Mouse (Mus musculus): ENCODE measurements at regions not wholly inside any gene's neighbourhood (a gene's known extent, or its start where the extent isn't known, plus 50 kb on each side); places are given as distances from the start of the nearest gene placed in this dataset.

GRCm38 (mm10) chr2:124918986-124919761 is 148.8 kb upstream of the Slc24a5 start:
- no peak overlapping the region for H3K4me2 ChIP-seq (replicated peaks; ENCODE audit: low read depth, low read length)
- H3K36me3 ChIP-seq (ENCODE audit: control insufficient read depth, insufficient read depth, low read length): no peaks in the 10 kb centered on the region
- ATAC-seq (ENCODE audit: low FRiP score): no peak
- DNase-seq (ENCODE audit: low spot score): no peak
- no peaks in the 10 kb centered on the region for H3K9me3 ChIP-seq (ENCODE audit: control insufficient read depth, low read length)
- no peaks in the 10 kb centered on the region; the same call in 1 of the 2 replicates for H3K4me1 ChIP-seq (replicated peaks; ENCODE audit: control insufficient read depth, insufficient read depth, low read length)
- no peak overlapping the region for H3K4me3 ChIP-seq (ENCODE audit: low read depth, low read length)
- no peaks in the 10 kb centered on the region for H3K27me3 ChIP-seq (ENCODE audit: control insufficient read depth, insufficient read depth, low read length)
- H3K27ac ChIP-seq (ENCODE audit: low read depth, low read length): no peak overlapping the region
- WGBS: 68% methylated on average over 7 of the region's 7 CpGs
- no peak overlapping the region for H3K9ac ChIP-seq (ENCODE audit: low read depth, low read length)

DNA sequence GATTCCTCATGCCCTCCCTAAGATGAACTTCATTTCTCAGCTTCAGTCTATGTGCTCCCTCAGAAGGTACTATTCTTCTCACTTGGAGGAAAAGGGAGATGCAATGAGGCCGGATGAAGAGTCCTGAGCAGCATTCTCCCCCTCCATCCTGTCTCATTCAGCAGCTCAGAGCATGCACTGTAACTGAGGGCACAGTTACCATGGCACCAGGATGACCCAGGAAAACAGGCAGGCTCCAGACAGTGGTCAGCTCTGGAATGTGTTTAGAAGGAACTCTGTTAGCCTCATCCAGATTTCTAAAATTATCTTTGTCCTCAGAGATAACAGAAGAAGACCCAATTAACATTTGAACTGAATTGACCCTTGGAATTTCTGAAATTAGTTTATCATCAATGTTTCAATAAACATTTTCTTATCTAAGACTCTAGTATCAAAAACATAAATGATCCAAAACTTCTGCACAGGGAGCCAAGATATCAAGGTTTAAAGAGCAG is 148.1 kb upstream of the Slc24a5 start:
- ATAC-seq (ENCODE audit: low FRiP score): no peak
- Histone ChIP-seq H3K4me3 (ENCODE audit: low read depth, low read length) (no peak overlapping the region), H3K4me2 (replicated peaks; ENCODE audit: low read depth, low read length) (no peak overlapping the region), H3K9ac (ENCODE audit: low read depth, low read length) (no peak overlapping the region), H3K36me3 (ENCODE audit: control insufficient read depth, insufficient read depth, low read length) (no peaks in the 10 kb centered on the region), H3K27me3 (ENCODE audit: control insufficient read depth, insufficient read depth, low read length) (no peaks in the 10 kb centered on the region), H3K4me1 (replicated peaks; ENCODE audit: control insufficient read depth, insufficient read depth, low read length) (no peaks in the 10 kb centered on the region; the same call in 1 of the 2 replicates), H3K27ac (ENCODE audit: low read depth, low read length) (no peak overlapping the region), H3K9me3 (ENCODE audit: control insufficient read depth, low read length) (no peaks in the 10 kb centered on the region)
- DNase-seq (ENCODE audit: low spot score): no peak
- WGBS: 62% methylated on average over 1 of the region's 1 CpGs

DNA sequence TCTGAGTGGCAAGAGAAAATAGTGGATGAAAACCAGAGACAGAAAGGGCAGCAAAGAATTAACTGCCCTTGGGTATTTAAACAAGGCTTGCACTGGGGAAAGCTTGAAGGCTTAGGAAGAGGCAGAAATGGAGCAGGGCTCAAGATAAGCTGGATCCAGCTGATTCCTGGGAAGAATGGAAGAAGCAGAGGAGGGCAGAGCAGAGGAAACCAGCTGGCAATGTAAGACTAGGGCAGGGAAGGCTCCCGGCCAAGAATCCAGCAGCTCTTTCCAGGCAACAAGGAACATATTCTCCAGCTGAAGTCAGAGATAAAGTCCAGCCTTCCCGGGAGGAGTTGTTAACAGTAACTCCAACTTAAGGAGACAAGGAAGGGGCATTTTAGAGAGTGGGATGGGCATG is 147.7 kb upstream of the Slc24a5 start:
- Histone ChIP-seq H3K27me3 (ENCODE audit: control insufficient read depth, insufficient read depth, low read length) (no peaks in the 10 kb centered on the region), H3K36me3 (ENCODE audit: control insufficient read depth, insufficient read depth, low read length) (no peaks in the 10 kb centered on the region), H3K27ac (ENCODE audit: low read depth, low read length) (no peak overlapping the region), H3K4me2 (replicated peaks; ENCODE audit: low read depth, low read length) (no peak overlapping the region), H3K4me1 (replicated peaks; ENCODE audit: control insufficient read depth, insufficient read depth, low read length) (no peaks in the 10 kb centered on the region; the same call in 1 of the 2 replicates), H3K4me3 (ENCODE audit: low read depth, low read length) (no peak overlapping the region), H3K9ac (ENCODE audit: low read depth, low read length) (no peak overlapping the region), H3K9me3 (ENCODE audit: control insufficient read depth, low read length) (no peaks in the 10 kb centered on the region)
- DNase-seq (ENCODE audit: low spot score) (no peak), ATAC-seq (ENCODE audit: low FRiP score) (no peak)
- 82% methylated on average over 2 of the region's 2 CpGs for WGBS

GRCm38 (mm10) chr2:124927882-124928758 is 139.8 kb upstream of the Slc24a5 start:
- Histone ChIP-seq H3K27ac (ENCODE audit: low read depth, low read length) (no peak overlapping the region), H3K4me1 (replicated peaks; ENCODE audit: control insufficient read depth, insufficient read depth, low read length) (no peaks in the 10 kb centered on the region; the same call in 1 of the 2 replicates), H3K4me2 (replicated peaks; ENCODE audit: low read depth, low read length) (no peak overlapping the region), H3K4me3 (ENCODE audit: low read depth, low read length) (no peak overlapping the region), H3K9ac (ENCODE audit: low read depth, low read length) (no peak overlapping the region), H3K27me3 (ENCODE audit: control insufficient read depth, insufficient read depth, low read length) (no peaks in the 10 kb centered on the region), H3K36me3 (ENCODE audit: control insufficient read depth, insufficient read depth, low read length) (no peaks in the 10 kb centered on the region), H3K9me3 (ENCODE audit: control insufficient read depth, low read length) (no peaks in the 10 kb centered on the region)
- peak; percentile 73; the same call in 1 of the 2 replicates for ATAC-seq (ENCODE audit: low FRiP score)
- WGBS: 87% methylated on average over 10 of the region's 10 CpGs
- peak; percentile 52 for DNase-seq (ENCODE audit: low spot score)

DNA sequence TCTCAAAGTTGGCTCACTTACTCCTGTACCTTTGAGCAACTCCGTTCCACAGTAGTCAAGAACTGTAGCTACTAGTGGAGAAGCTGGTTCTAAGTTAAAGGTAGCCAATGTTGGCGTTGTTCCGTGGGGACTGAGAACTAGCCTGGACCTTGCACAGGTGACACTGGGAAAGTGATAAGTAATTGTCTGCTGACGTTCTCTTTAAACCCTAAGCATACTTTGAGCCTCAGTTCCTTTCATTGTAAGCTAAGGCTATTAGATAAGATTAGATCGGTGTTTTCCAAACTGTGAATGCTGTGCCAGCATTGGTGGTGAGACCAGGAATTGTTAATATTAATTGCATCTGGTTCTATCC is 139.2 kb upstream of the Slc24a5 start:
- ATAC-seq (ENCODE audit: low FRiP score): no peak
- Histone ChIP-seq H3K4me3 (ENCODE audit: low read depth, low read length) (no peak overlapping the region), H3K9ac (ENCODE audit: low read depth, low read length) (no peak overlapping the region), H3K27me3 (ENCODE audit: control insufficient read depth, insufficient read depth, low read length) (no peaks in the 10 kb centered on the region), H3K36me3 (ENCODE audit: control insufficient read depth, insufficient read depth, low read length) (no peaks in the 10 kb centered on the region), H3K4me1 (replicated peaks; ENCODE audit: control insufficient read depth, insufficient read depth, low read length) (no peaks in the 10 kb centered on the region; the same call in 1 of the 2 replicates), H3K9me3 (ENCODE audit: control insufficient read depth, low read length) (no peaks in the 10 kb centered on the region), H3K4me2 (replicated peaks; ENCODE audit: low read depth, low read length) (no peak overlapping the region), H3K27ac (ENCODE audit: low read depth, low read length) (no peak overlapping the region)
- no peak for DNase-seq (ENCODE audit: low spot score)
- 86% methylated on average over 5 of the region's 5 CpGs for whole genome bisulfite sequencing

GRCm38 (mm10) chr2:124930719-124931118 is 137.2 kb upstream of the Slc24a5 start:
- WGBS: 41% methylated on average over 7 of the region's 7 CpGs
- no peak overlapping the region for H3K4me3 ChIP-seq (ENCODE audit: low read depth, low read length)
- no peak for DNase-seq (ENCODE audit: low spot score)
- H3K4me1 ChIP-seq (replicated peaks; ENCODE audit: control insufficient read depth, insufficient read depth, low read length): no peaks in the 10 kb centered on the region
- H3K9ac ChIP-seq (ENCODE audit: low read depth, low read length): no peak overlapping the region
- no peaks in the 10 kb centered on the region for H3K27me3 ChIP-seq (ENCODE audit: control insufficient read depth, insufficient read depth, low read length)
- H3K36me3 ChIP-seq (ENCODE audit: control insufficient read depth, insufficient read depth, low read length): no peaks in the 10 kb centered on the region
- no peak overlapping the region for H3K27ac ChIP-seq (ENCODE audit: low read depth, low read length)
- no peak; the same call in 1 of the 2 replicates for ATAC-seq (ENCODE audit: low FRiP score)
- H3K9me3 ChIP-seq (ENCODE audit: control insufficient read depth, low read length): no peaks in the 10 kb centered on the region
- no peak overlapping the region for H3K4me2 ChIP-seq (replicated peaks; ENCODE audit: low read depth, low read length)

DNA sequence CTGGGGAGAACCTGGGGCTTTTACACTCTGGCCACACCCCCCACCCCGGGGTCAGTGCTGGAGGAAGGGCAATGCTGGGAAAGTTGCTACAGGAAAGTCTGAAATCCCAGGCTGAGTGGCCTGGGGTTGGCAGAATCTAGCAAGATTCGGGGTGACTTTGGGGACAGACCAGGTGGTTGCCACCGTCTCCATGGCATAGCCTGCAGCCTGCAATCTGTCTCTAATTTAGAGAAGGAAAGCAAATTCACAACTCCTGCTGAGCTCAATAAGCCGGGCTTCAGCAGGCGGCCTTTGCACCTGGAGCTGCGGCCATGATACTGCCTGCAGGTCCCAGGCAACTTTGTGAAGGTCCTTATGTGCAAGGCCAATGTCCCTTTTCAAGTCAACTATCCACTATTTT is 135.4 kb upstream of the Slc24a5 start:
- Histone ChIP-seq H3K9me3 (ENCODE audit: control insufficient read depth, low read length) (no peaks in the 10 kb centered on the region), H3K4me2 (replicated peaks; ENCODE audit: low read depth, low read length) (no peak overlapping the region), H3K27ac (ENCODE audit: low read depth, low read length) (no peak overlapping the region), H3K9ac (ENCODE audit: low read depth, low read length) (no peak overlapping the region), H3K4me1 (replicated peaks; ENCODE audit: control insufficient read depth, insufficient read depth, low read length) (no peaks in the 10 kb centered on the region), H3K36me3 (ENCODE audit: control insufficient read depth, insufficient read depth, low read length) (no peaks in the 10 kb centered on the region), H3K4me3 (ENCODE audit: low read depth, low read length) (no peak overlapping the region), H3K27me3 (ENCODE audit: control insufficient read depth, insufficient read depth, low read length) (no peaks in the 10 kb centered on the region)
- no peak for ATAC-seq (ENCODE audit: low FRiP score)
- DNase-seq (ENCODE audit: low spot score): no peak
- WGBS: 52% methylated on average over 6 of the region's 6 CpGs

GRCm38 (mm10) chr2:124933876-124934275 is 134.0 kb upstream of the Slc24a5 start:
- WGBS: 70% methylated on average over 1 of the region's 1 CpGs
- no peak overlapping the region for H3K27ac ChIP-seq (ENCODE audit: low read depth, low read length)
- H3K36me3 ChIP-seq (ENCODE audit: control insufficient read depth, insufficient read depth, low read length): no peaks in the 10 kb centered on the region
- no peak overlapping the region for H3K9ac ChIP-seq (ENCODE audit: low read depth, low read length)
- no peak overlapping the region for H3K4me3 ChIP-seq (ENCODE audit: low read depth, low read length)
- no peaks in the 10 kb centered on the region for H3K27me3 ChIP-seq (ENCODE audit: control insufficient read depth, insufficient read depth, low read length)
- H3K4me1 ChIP-seq (replicated peaks; ENCODE audit: control insufficient read depth, insufficient read depth, low read length): no peaks in the 10 kb centered on the region
- DNase-seq (ENCODE audit: low spot score) (no peak), ATAC-seq (ENCODE audit: low FRiP score) (no peak)
- H3K9me3 ChIP-seq (ENCODE audit: control insufficient read depth, low read length): no peaks in the 10 kb centered on the region
- no peak overlapping the region for H3K4me2 ChIP-seq (replicated peaks; ENCODE audit: low read depth, low read length)
